In the genomic region with DNA sequence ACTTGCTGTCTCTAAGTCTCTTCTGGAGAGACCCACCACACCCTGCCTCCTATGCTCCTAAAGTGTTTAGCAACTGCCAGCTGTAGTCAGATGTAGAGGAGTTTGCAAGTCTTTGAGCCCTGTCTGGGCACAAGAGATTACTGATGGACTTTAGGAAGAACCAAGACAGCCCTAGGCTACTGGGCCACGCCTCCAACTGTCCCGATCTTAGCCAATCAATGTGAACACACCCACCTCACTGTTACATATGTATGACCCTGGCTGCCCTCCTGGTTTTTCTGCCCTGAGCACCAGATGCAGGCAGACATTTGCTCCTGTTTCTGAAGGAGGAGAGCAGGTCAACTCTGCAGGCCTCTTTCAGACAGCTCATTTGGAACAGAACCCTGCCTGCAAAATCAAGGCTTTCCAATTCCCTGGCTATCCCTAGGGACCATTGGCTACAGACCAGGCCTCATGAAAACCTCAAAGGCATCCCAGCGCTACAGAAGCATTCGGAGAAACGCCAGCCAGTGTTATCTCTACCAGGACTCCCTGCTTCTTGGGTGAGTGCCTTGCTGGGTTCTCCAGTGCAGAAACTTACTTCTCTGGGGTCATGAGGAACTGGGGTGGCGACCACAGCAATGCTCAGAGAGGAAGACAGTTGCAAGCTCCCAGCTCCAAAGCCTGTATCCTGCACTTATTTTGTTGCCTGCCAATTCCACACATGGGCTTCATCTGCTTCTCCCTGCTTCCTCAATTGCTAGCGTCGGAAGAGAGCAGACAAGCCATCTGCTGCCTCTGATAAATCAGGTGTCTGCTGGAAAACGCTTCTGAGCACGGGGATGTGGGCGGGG, we compare ENCODE assay signal across 8 mouse cellular contexts. TPM values are rescaled to one million over a fixed set of nuclear protein-coding genes. Genes with fewer than 3 reads are reported as not detected.
A peak's percentile ranks its signal among the peaks of the same experiment; 100 is the strongest.
DNase-seq lines count a peak whose midpoint lies in the region; ATAC-seq lines count a peak whose summit lies in the region.

TSS of gene Tmc3 (plus strand) at position 289 of the 833 bp plus-strand sequence.

- H3K36me3 ChIP-seq in heart, embryonic 10.5 days, result no peaks in the 10 kb centered on the region
- no peaks in the 10 kb centered on the region for H3K36me3 ChIP-seq in intestine, embryonic 16.5 days (ENCODE audit: control insufficient read depth, insufficient read depth, low read length)

- WGBS in heart, embryonic 10.5 days, result 27% methylated on average over 11 of the region's 11 CpGs
- WGBS in intestine, embryonic 16.5 days, result 37% methylated on average over 11 of the region's 11 CpGs

- intact Hi-C loops in left cerebral cortex, postnatal 10 days (cut with DNase I), result no loop called here

- no peaks in the 10 kb centered on the region for H3K9me3 ChIP-seq in heart, embryonic 10.5 days
- H3K9me3 ChIP-seq in intestine, embryonic 16.5 days (ENCODE audit: control insufficient read depth, low read length), result no peaks in the 10 kb centered on the region

- H3K27ac ChIP-seq in heart, embryonic 10.5 days, result no peak within 1 kb of the TSS
- peak within 1 kb of the TSS; percentile 28; the same call in 1 of the 2 replicates for H3K27ac ChIP-seq in intestine, embryonic 16.5 days (ENCODE audit: low read length)

- DNase-seq in heart, adult 11 months, result peak; percentile 98
- DNase-seq in heart, embryonic 10.5 days (ENCODE audit: low spot score), result no peak
- DNase-seq in frontal cortex, postnatal 36 days (ENCODE audit: low spot score in 2 of 2), result peak; percentile 15 to 52
- peak; percentile 36 to 64 for DNase-seq in left cerebral cortex, postnatal 10 days (ENCODE audit: extremely low spot score in 1 of 2, low spot score in 2 of 2)
- DNase-seq in neural tube, embryonic 10.5 days (ENCODE audit: extremely low spot score, low spot score), result peak; percentile 17

- 0 out of 2 replicates have a peak within 1 kb of the TSS, but pooled peaks have one; percentile 10 for H3K9ac ChIP-seq in intestine, embryonic 16.5 days (ENCODE audit: low read depth, low read length)

- H3K4me3 ChIP-seq in heart, embryonic 10.5 days, result no peak within 1 kb of the TSS
- H3K4me3 ChIP-seq in intestine, embryonic 16.5 days (ENCODE audit: low read length), result no peak within 1 kb of the TSS

- H3K4me2 ChIP-seq in intestine, embryonic 16.5 days (ENCODE audit: low read depth, low read length), result no peak within 1 kb of the TSS

- peak; percentile 89 for ATAC-seq in cerebellum, adult (ENCODE audit: insufficient number of reproducible peaks, low FRiP score, low TSS enrichment)
- ATAC-seq in intestine, embryonic 16.5 days, result peak; percentile 84
- no peak for ATAC-seq in activated CD4-positive, CD25-positive, alpha-beta regulatory T cell, adult 4 months

- peaks cover 8% of the 10 kb centered on the region for H3K4me1 ChIP-seq in heart, embryonic 10.5 days
- peaks cover 9% of the 10 kb centered on the region; the same call in 1 of the 2 replicates for H3K4me1 ChIP-seq in intestine, embryonic 16.5 days (ENCODE audit: control insufficient read depth, insufficient read depth, low read length)

- no peaks in the 10 kb centered on the region for H3K27me3 ChIP-seq in heart, embryonic 10.5 days (ENCODE audit: insufficient read depth, poor library complexity, severe bottlenecking)
- no peaks in the 10 kb centered on the region for H3K27me3 ChIP-seq in intestine, embryonic 16.5 days (replicated peaks; ENCODE audit: control insufficient read depth, insufficient read depth, low read length)

RNA-seq across cellular contexts. Expression of gene Tmc3, which starts in this region (rescaled TPM):
- polyA plus RNA-seq in heart, embryonic 10.5 days (2016; fragmentation: Nextera tagmentation; extraction: Ambion mirVana), result 0.21 and 0.35 TPM in 2 replicates
- polyA plus RNA-seq in intestine, embryonic 16.5 days (2015; fragmentation: Nextera tagmentation; extraction: Ambion mirVana), result 1.0 and 1.5 TPM in 2 replicates
- under 1 TPM; 0.11 to 0.12 TPM for total RNA-seq in left cerebral cortex, postnatal 10 days (2021)
- under 1 TPM; 0.46 to 0.97 TPM for polyA plus RNA-seq in activated CD4-positive, CD25-positive, alpha-beta regulatory T cell, adult 4 months (2017; shearing (Covaris generic))

Comparison
In these comparisons a context has a peak if more than half of its experiments do, and no peak if none do; other contexts are left out.
1. Peak in DNase-seq in left cerebral cortex, postnatal 10 days; RNA of the gene not detected or under 1 TPM.